Mouse (Mus musculus) embryonic fibroblast, embryonic 13.5 days (primary cell): Measurements from ENCODE around the gene Elp5. TPM values are rescaled to one million over a fixed set of nuclear protein-coding genes. Genes with fewer than 3 reads are reported as not detected.
"Not testable (repeated sequence)": the region's sequence is repeated elsewhere in the genome, so short reads cannot be mapped to it uniquely, and the experiment has no call there.

Experiments used
- H3K27ac ChIP-seq: 2 replicates; pipeline ENCODE4 v1.5.1; 2012; ENCODE audit warnings: low read length, control low read depth, inconsistent platforms; ENCODE audit not compliant: insufficient read depth
- H3K4me1 ChIP-seq: 2 replicates; pipeline ENCODE4 v1.6.1; 2011; ENCODE audit warnings: low read length; ENCODE audit not compliant: control insufficient read depth, insufficient read depth
- H3K4me3 ChIP-seq: 2 replicates; pipeline ENCODE4 v1.5.1; 2011; ENCODE audit warnings: mild to moderate bottlenecking, control low read depth, low read length; ENCODE audit not compliant: insufficient read depth
- CTCF ChIP-seq: IDR thresholded peaks from 2 replicates; pipeline ENCODE4 v1.5.1; 2011; ENCODE audit warnings: mild to moderate bottlenecking, control low read depth, low read length, moderate library complexity, borderline replicate concordance; ENCODE audit not compliant: insufficient read depth
- POLR2A ChIP-seq: IDR thresholded peaks from 2 replicates; pipeline ENCODE4 v1.6.1; 2011; ENCODE audit warnings: low read depth, mild to moderate bottlenecking, control low read depth, low read length, moderate library complexity
- polyA plus RNA-seq: library from polyadenylated mRNA; stranded (reverse); fragments of >200 nt; gene quantifications from 2 replicates; pipeline ENCODE4 v1.2.4, GENCODE M21; 2011; ENCODE audit warnings: low read depth; ENCODE audit not compliant: missing spikeins, insufficient read length

The Elp5 gene
- polyA plus RNA-seq, 1 experiment = 68.8 TPM

DNA sequence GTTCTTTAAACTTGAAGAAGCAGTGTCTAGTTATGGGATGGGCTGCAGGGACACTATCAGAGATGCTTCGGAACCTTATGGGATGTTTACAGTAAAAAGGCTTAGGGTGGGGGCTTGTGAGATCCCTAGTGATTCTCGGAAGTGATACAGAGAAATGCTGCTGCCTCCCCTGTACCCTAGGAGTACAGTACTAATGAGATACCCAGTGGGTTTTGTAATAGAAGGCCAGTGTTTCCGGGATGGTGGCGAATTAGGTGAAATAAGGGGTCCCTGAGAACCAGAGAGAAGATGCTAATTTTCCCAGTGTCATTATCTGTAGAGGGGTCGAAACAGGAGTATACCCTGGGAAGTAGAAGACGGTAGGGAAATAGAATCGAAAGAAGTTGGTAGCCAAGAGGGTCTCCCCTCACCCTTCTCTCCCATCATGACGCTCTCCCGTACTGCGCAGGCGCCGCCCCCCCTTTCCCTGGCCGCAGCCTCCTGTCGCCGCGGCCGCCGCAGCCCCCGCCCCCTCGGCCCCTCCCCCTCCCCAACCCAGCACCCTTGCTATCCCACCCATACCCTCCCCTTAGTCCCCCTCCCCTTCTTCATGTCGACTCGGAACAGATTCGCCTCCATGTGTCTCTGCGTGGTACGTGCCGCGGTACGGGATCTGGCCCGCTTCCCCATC lies 41.3 kb upstream of the Elp5 start:
- Histone ChIP-seq H3K27ac (no peak overlapping the region), H3K4me1 (peaks cover 18% of the 10 kb centered on the region), H3K4me3 (peak overlapping the region; percentile 19; the same call in 1 of the 2 replicates)
- TF ChIP-seq POLR2A = no peak
- TF ChIP-seq CTCF = no peak

DNA sequence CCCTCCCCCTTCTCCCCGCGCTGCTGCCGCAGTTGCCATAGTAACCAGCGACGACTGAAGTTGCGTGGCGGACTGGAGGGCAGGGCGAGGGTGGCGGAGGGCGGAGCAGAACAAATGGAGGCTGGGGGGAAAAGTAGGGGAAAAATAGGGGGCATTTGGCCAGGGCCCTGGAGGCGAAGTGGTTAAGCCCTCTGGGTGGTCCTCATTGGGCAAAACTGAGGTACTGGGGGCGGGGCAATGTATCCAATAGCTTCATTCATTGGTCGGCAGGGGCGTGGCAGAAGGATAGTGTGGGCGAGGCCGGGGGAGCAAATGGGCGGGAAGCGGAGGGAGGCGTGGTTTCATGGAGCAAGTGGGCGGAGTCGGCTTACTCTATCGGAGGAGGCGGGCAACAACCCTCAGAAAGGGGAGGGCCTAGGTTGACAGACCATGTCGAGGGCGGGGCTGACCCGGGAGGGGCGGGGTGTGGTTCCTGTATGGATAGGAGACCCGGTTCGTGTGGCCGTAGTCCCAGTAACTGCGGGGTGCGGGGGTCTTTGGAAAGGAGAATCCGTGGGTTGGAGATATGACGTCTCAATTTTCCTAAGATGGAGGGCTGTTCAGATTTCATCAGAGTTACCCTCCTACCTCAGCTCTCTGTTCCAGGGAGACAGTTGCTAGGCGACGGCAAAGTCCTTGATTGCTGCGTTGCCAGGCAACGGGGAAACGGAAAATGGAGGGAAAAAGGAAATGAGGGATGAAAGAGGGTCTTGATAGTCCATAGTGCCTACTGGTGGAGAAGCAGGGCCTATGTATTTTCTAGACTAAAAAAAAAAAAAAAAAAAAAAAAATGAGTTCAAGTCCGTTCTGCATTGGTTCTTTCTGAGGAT lies 39.2 kb upstream of the Elp5 start:
- Histone ChIP-seq H3K4me3 (peak overlapping the region; percentile 31), H3K4me1 (peaks cover 12% of the 10 kb centered on the region; the same call in 1 of the 2 replicates), H3K27ac (no peak overlapping the region)
- TF ChIP-seq POLR2A (no peak), CTCF (no peak)

DNA sequence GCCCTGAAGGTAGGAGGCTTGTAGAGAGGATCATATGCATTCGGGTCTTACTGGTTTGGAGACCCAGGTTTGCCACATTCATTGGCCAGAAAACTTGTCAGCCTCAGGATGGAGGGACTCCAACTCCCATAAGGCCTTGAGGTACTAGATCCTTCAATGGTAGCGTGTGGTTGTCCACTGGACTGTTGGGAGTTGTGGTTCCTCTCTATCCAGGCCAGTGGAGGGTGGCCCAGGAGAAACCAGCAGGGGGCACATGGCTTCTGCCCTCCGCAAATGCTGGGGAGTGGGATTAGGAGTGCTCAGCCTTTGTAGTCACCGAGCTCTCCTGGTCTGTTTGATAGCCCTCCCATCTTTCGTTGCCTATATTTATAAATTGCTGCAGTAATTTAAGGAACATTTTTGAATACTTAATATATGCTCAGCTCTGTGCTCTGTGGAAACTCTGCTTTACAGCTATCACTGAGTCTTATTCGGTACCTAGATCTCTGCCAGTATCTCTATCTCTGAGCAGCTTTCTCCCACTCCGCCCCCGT lies 38.5 kb upstream of the Elp5 start:
- peak overlapping the region; percentile 86; the same call in 1 of the 2 replicates for H3K27ac ChIP-seq
- TF ChIP-seq CTCF = peak; percentile 29; the same call in 1 of the 2 replicates
- TF ChIP-seq POLR2A = no peak
- peak overlapping the region; percentile 31 for H3K4me3 ChIP-seq
- H3K4me1 ChIP-seq = peaks cover 8% of the 10 kb centered on the region; the same call in 1 of the 2 replicates

DNA sequence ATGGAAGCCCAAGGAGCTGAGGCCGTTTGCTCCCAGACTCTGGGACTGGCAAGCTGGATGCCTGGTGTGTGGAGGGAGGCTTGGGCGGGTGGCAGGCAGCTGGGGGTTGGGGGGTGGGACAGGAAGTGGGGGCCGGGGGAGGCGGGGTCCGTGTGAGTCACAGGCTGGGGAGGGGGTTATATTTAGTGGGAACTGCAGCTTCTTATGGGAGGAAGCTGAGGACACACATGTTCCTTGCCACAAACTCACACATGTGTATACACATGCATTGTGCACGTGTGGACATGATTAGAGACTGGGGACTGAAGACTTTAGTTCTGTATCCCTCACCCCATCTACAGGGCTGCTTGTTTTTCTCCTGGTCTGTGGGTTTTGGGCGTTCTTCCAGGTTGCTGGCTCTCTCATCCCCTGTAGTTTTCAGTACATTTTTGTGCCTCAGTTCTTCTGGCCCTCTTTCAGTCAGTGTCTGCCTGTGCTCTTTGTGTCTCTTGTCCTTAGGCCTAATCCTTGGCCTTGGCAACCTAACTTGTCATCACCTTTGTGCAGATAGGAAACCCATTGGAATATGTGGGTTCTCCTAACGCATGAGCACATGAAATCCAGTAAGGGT lies 37.8 kb upstream of the Elp5 start:
- Histone ChIP-seq H3K4me3 (peak overlapping the region; percentile 85), H3K4me1 (peaks cover 8% of the 10 kb centered on the region; the same call in 1 of the 2 replicates), H3K27ac (peak overlapping the region; percentile 86)
- no peak for TF ChIP-seq CTCF
- peak; percentile 83 for TF ChIP-seq POLR2A

DNA sequence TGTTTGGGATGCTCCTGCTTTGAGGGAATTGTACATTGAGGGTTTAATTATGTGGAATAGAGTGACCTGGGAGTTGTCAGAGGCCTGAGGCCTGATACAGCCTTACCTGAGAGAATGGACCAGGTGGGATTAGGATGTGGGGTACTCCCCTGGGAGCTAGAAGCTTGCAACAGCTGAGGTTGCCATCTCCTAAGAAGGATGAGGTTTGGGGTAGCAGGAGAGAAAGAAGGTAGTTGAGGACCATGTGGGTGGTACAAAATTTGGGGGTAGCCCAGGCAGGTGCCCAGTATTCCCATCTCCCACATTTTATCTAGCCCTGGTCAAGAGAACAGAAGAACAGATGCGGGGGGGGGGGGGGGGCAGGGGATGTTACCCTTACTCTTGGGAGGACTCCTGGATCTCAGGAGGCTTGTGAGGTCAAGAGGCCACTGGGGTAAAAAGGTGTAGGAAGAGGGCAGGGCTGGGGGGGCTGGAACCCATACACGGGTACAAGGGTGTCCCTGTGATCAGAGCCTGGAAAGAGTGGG lies 37.2 kb upstream of the Elp5 start:
- Histone ChIP-seq H3K27ac (peak overlapping the region; percentile 71), H3K4me3 (peak overlapping the region; percentile 85), H3K4me1 (peaks cover 9% of the 10 kb centered on the region; the same call in 1 of the 2 replicates)
- TF ChIP-seq CTCF = no peak
- no peak for TF ChIP-seq POLR2A

DNA sequence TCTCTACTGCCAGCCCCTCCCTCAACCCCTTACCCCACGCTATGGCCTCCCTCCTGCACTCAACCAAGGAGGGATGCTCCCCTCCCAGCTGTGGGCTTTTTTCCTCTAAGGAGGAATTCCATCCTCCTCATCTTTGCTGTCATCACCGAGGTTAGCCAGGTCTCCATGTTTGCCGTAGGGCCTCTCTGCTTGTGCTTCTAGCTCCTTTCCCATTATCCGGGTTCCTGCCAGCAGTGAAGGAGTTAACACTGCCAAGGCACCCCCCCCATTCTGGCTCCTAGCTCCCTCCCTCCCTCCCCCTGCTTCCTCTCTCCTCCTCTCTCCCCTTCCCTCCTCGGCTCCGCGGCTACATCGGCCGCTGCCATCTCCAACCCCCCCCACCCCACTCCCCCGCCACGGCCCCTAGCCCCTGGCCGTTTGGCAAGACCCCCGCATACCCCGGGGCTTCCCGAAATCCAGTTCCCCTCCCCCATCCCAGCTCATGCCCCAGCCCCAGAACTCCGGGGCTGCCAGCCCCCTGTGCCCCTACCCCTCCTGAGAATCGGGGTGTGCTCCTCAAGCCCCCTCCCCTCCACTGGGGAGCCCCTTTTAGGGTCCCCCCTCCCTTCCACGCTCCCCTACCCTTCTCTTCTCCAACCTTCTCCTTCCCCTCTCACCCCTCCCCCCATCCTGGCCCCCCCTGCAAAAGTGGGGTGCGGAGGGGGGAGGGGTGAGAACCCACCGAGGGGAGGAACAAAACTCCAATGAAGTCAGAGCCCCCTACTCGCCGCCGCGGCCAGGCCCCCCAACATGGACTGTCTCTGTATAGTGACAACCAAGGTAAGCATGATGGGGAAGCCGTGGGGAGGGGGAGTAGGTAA lies 36.0 kb upstream of the Elp5 start:
- Histone ChIP-seq H3K27ac (peak overlapping the region; percentile 62), H3K4me1 (peaks cover 12% of the 10 kb centered on the region; the same call in 1 of the 2 replicates), H3K4me3 (peak overlapping the region; percentile 85)
- TF ChIP-seq CTCF (no peak), POLR2A (peak; percentile 47)

DNA sequence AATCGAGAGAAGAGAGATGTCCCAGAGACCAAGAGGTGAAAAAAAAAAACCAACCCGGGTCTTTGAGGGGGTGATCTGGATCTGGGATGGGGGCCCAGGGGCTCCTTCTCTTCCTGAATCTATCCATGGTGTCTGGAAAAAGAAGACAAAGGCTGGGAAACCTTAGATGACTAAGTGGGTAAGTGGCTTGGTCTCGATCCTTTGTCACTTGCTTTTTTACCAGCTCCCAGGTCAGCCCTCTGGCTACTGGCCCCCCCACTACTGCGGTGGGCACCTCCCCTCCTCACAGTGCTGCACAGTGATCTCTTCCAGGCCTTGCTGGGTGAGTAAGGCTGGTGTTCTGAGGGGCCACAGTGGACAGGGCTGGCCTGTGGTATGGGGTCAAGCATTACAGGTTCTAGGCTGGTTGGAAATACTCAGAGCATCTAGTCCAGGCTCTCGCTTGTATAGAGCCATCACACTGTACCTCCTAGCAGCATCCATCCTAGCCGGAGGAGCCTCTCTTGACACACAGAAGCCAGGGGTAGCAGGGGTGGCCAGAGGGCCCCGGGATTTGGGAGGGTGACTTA lies 35.0 kb upstream of the Elp5 start:
- Histone ChIP-seq H3K27ac (no peak overlapping the region), H3K4me1 (peaks cover 10% of the 10 kb centered on the region; the same call in 1 of the 2 replicates), H3K4me3 (no peak overlapping the region)
- no peak for TF ChIP-seq POLR2A
- TF ChIP-seq CTCF = no peak

DNA sequence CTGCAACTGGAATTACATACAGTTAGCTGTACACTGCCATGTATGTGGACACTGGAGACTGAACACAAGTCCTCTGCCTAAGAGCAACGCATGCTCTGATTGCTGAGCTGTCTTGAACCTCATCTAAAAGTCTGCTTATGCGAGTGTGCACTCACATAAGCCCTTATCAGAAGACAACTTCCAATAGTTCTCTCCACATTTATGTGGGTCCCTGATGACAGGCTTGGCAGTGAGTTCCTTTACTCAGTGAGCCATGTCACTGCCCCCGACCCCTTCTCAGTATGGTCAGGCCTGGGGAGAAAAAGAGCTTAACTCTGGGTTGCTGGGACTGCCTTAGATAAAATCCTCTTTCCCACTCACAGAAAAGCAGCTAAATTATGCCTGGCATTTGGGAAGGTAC lies 34.4 kb upstream of the Elp5 start, which contains the start of gene Dlg4:
Gene Dlg4 (plus strand): TSS at position 274 of the 400 bp plus-strand sequence.
- Histone ChIP-seq H3K4me1 (peaks cover 10% of the 10 kb centered on the region; the same call in 1 of the 2 replicates), H3K27ac (no peak within 1 kb of the TSS), H3K4me3 (no peak within 1 kb of the TSS)
- no peak for TF ChIP-seq CTCF
- no peak for TF ChIP-seq POLR2A

DNA sequence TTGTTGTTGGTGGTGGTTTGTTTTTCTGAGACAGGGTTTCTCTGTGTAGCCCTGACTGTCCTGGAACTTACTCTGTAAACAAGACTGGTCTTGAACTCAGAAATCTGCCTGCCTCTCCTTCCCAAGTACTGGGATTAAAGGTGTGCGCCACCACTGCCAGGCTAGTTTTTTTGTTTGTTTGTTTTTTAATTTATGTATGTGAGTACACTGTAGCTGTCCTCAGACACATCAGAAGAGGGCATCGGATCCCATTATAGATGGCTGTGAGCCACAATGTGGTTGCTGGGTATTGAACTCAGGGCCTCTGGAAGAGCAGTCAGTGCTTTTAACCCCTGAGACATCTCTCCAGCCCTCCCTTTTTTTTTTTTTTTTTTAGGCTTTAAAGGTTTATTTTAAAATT lies 33.9 kb upstream of the Elp5 start:
- H3K4me1 ChIP-seq = peaks cover 10% of the 10 kb centered on the region; the same call in 1 of the 2 replicates
- not testable (repeated sequence) for H3K4me3 ChIP-seq

More for the DNA sequence above, 33.9 kb upstream of the Elp5 start:
- H3K27ac ChIP-seq = not testable (repeated sequence)
